Mouse (Mus musculus): ENCODE measurements at regions not wholly inside any gene's neighbourhood (a gene's known extent, or its start where the extent isn't known, plus 50 kb on each side); places are given as distances from the start of the nearest gene placed in this dataset.

GRCm38 (mm10) chr10:30952410-30952809 is 109.8 kb upstream of the Hey2 start:
- DNase-seq (ENCODE audit: low spot score in 2 of 2): no peak

- no peak for DNase-seq (ENCODE audit: low spot score in 2 of 2)
Observed at GRCm38 (mm10) chr10:30946601-30947000, 104.0 kb upstream of the Hey2 start.

- DNase-seq (ENCODE audit: low spot score in 2 of 2): no peak
Observed at GRCm38 (mm10) chr10:30918322-30918988, 75.9 kb upstream of the Hey2 start.

GRCm38 (mm10) chr10:30893771-30894170 is 51.2 kb upstream of the Hey2 start:
- no peak for DNase-seq (ENCODE audit: low spot score in 2 of 2)

Measured in urinary bladder, adult 18-20 months (tissue).